Mouse (Mus musculus): ENCODE data around the gene Stk38l. TPM values are rescaled to one million over a fixed set of nuclear protein-coding genes. Genes with fewer than 3 reads are reported as not detected.

The Stk38l gene
- 10 to 100 TPM; 14.8 to 18.2 TPM for total RNA-seq (2023)

GRCm38 (mm10) chr6:146724581-146725383, at the start of gene Stk38l:
TSS of gene Stk38l (plus strand) at chr6:146724995.

GRCm38 (mm10) chr6:146795924-146796545, 71.2 kb downstream of the Stk38l start, which contains the start of gene Arntl2:
TSS of gene Arntl2 (plus strand) at chr6:146796055.

Other genes starting within 250 kb of the Stk38l start
- 100 to 1,000 TPM; 206 to 209 TPM for gene Itpr2, start 222.8 kb upstream of the Stk38l start, total RNA-seq (2023)
- 10 to 100 TPM; 91.3 to 98.8 TPM for gene Fgfr1op2, start 147.8 kb upstream of the Stk38l start, total RNA-seq (2023)
- 10 to 100 TPM; 65.7 to 78.3 TPM for gene Ints13, start 147.2 kb upstream of the Stk38l start, total RNA-seq (2023)
- gene Med21, start 82.4 kb upstream of the Stk38l start, total RNA-seq (2023), result 10 to 100 TPM; 34.8 to 46.2 TPM
- gene Tm7sf3, start 82.2 kb upstream of the Stk38l start, total RNA-seq (2023), result 1 to 10 TPM; 7.0 to 8.9 TPM
- 1 to 10 TPM in 1 of 2 experiments, under 1 TPM in 1; 0.39 to 1.3 TPM for gene Arntl2, start 71.1 kb downstream of the Stk38l start, total RNA-seq (2023)
- gene Smco2, start 125.1 kb downstream of the Stk38l start, total RNA-seq (2023), result not detected
- gene Ppfibp1, start 163.5 kb downstream of the Stk38l start, total RNA-seq (2023), result 10 to 100 TPM; 10.5 to 10.9 TPM
- gene 1700034J05Rik, start 229.4 kb downstream of the Stk38l start, total RNA-seq (2023), result not detected

Data from T-cell, adult 66 days (primary cell).